Mouse (Mus musculus): ENCODE results near the gene Psmd9. TPM values are rescaled to one million over a fixed set of nuclear protein-coding genes. Genes with fewer than 3 reads are reported as not detected.
A peak's percentile ranks its signal among the peaks of the same experiment; 100 is the strongest.

Gene Psmd9
- polyA plus RNA-seq, 1 experiment from 2014 or later, result 103 TPM

- Histone ChIP-seq H3K9ac (ENCODE audit: low read depth, low read length) (peak overlapping the region; percentile 88), H3K27ac (ENCODE audit: low read depth, low read length) (peak overlapping the region; percentile 56; the same call in 1 of the 2 replicates), H3K36me3 (ENCODE audit: control insufficient read depth, insufficient read depth, low read length) (no peaks in the 10 kb centered on the region), H3K4me2 (peak overlapping the region; percentile 87), H3K4me3 (ENCODE audit: low read depth, low read length) (peak overlapping the region; percentile 87), H3K9me3 (ENCODE audit: control insufficient read depth, low read length) (no peaks in the 10 kb centered on the region), H3K4me1 (replicated peaks; ENCODE audit: control insufficient read depth, insufficient read depth, low read length) (peaks cover 9% of the 10 kb centered on the region), H3K27me3 (replicated peaks; ENCODE audit: control insufficient read depth, insufficient read depth, low read length) (no peaks in the 10 kb centered on the region)
- DNase-seq (ENCODE audit: low spot score) (no peak), ATAC-seq (replicated peaks; ENCODE audit: low FRiP score) (no peak)
- 7% methylated on average over 15 of the region's 15 CpGs for WGBS
These were observed 59.3 kb downstream of the Psmd9 start for GRCm38 (mm10) chr5:123228524-123228922.

DNA sequence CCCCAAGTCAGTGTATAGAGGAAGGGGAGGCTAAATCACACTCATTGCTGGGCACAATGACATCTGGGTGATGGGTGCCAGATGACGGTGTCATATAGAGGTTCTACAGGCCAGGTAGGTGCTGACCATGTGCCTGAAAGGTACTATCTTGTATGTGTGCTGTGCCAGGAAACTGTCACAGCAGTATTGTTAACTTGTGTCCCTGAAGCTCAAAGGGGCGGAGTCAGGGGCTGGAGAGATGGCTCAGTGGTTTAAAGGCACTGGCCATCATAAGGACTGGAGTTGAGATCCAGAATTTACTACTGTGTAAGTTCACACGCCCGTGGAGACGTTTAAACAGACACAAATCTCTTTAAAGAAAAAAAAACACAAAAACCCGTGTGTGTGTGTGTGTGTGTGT lies 60.1 kb downstream of the Psmd9 start:
- ATAC-seq (replicated peaks; ENCODE audit: low FRiP score), result no peak
- Histone ChIP-seq H3K9me3 (ENCODE audit: control insufficient read depth, low read length) (no peaks in the 10 kb centered on the region), H3K27me3 (replicated peaks; ENCODE audit: control insufficient read depth, insufficient read depth, low read length) (no peaks in the 10 kb centered on the region), H3K27ac (ENCODE audit: low read depth, low read length) (no peak overlapping the region), H3K4me1 (replicated peaks; ENCODE audit: control insufficient read depth, insufficient read depth, low read length) (peaks cover 9% of the 10 kb centered on the region), H3K36me3 (ENCODE audit: control insufficient read depth, insufficient read depth, low read length) (no peaks in the 10 kb centered on the region), H3K4me3 (ENCODE audit: low read depth, low read length) (peak overlapping the region; percentile 87), H3K4me2 (peak overlapping the region; percentile 87), H3K9ac (ENCODE audit: low read depth, low read length) (peak overlapping the region; percentile 46; the same call in 1 of the 2 replicates)
- 81% methylated on average over 6 of the region's 6 CpGs for WGBS
- DNase-seq (ENCODE audit: low spot score), result no peak

DNA sequence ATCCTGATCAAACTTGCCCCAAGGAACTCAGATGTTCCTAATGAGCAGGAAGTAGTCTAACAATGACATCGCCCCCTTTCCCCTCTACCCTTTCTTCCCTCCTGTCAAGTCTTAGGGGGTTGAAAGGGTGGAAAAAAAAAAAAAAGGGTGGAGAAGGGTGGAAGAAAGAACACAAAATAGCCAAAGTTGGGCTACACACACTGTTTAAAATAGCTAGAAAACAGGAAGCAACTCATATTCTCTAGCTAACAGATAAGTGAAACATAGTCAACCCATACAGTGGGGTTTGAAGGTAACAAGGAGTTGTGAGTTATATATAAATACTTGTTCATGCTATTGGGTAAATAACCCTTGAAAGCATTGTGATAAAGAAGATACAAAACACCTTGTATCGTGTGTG lies 63.0 kb downstream of the Psmd9 start:
- H3K4me3 ChIP-seq (ENCODE audit: low read depth, low read length), result no peak overlapping the region
- no peaks in the 10 kb centered on the region for H3K9me3 ChIP-seq (ENCODE audit: control insufficient read depth, low read length)
- no peak overlapping the region for H3K9ac ChIP-seq (ENCODE audit: low read depth, low read length)
- WGBS, result 86% methylated on average over 2 of the region's 2 CpGs
- H3K36me3 ChIP-seq (ENCODE audit: control insufficient read depth, insufficient read depth, low read length), result peaks cover 15% of the 10 kb centered on the region; the same call in 1 of the 2 replicates
- H3K4me1 ChIP-seq (replicated peaks; ENCODE audit: control insufficient read depth, insufficient read depth, low read length), result peaks cover 9% of the 10 kb centered on the region
- no peak for DNase-seq (ENCODE audit: low spot score)
- H3K4me2 ChIP-seq, result no peak overlapping the region
- no peak for ATAC-seq (replicated peaks; ENCODE audit: low FRiP score)
- no peaks in the 10 kb centered on the region for H3K27me3 ChIP-seq (replicated peaks; ENCODE audit: control insufficient read depth, insufficient read depth, low read length)
- H3K27ac ChIP-seq (ENCODE audit: low read depth, low read length), result no peak overlapping the region

- H3K9me3 ChIP-seq (ENCODE audit: control insufficient read depth, low read length), result no peaks in the 10 kb centered on the region
- DNase-seq (ENCODE audit: low spot score) (peak; percentile 64), ATAC-seq (replicated peaks; ENCODE audit: low FRiP score) (0 out of 2 replicates have a peak, but pooled peaks have one; percentile 20)
- H3K4me1 ChIP-seq (replicated peaks; ENCODE audit: control insufficient read depth, insufficient read depth, low read length), result 0 out of 2 replicates have a peak, but pooled peaks cover 3% of the 10 kb centered on the region
- H3K36me3 ChIP-seq (ENCODE audit: control insufficient read depth, insufficient read depth, low read length), result peaks cover 15% of the 10 kb centered on the region; the same call in 1 of the 2 replicates
- no peak overlapping the region for H3K4me2 ChIP-seq
- no peak overlapping the region for H3K27ac ChIP-seq (ENCODE audit: low read depth, low read length)
- H3K27me3 ChIP-seq (replicated peaks; ENCODE audit: control insufficient read depth, insufficient read depth, low read length), result no peaks in the 10 kb centered on the region
- no peak overlapping the region for H3K9ac ChIP-seq (ENCODE audit: low read depth, low read length)
- no peak overlapping the region for H3K4me3 ChIP-seq (ENCODE audit: low read depth, low read length)
- WGBS, result 77% methylated on average over 2 of the region's 2 CpGs
These were observed 66.5 kb downstream of the Psmd9 start for GRCm38 (mm10) chr5:123235731-123236130.

DNA sequence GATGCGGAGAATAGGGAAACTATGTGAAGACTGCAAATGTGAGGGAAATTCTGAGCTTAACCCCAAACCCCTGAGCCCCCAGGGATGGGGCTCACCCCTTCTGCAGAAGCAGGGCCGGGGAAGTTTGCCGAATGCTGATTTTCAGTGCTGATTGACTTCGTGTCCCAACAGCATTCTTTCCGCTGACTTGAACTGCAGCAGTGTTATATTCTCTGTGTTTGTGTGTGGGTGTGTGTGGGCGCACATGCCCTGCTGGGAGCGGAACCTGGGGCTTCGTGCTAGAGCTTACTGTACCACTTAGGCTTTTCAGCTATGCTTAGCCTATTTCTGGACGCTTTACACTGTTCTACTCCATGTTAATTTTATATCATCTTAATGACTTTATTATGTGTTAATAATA lies 67.2 kb downstream of the Psmd9 start:
- Histone ChIP-seq H3K4me3 (ENCODE audit: low read depth, low read length) (no peak overlapping the region), H3K4me1 (replicated peaks; ENCODE audit: control insufficient read depth, insufficient read depth, low read length) (0 out of 2 replicates have a peak, but pooled peaks cover 3% of the 10 kb centered on the region), H3K9ac (ENCODE audit: low read depth, low read length) (no peak overlapping the region), H3K27me3 (replicated peaks; ENCODE audit: control insufficient read depth, insufficient read depth, low read length) (no peaks in the 10 kb centered on the region), H3K4me2 (no peak overlapping the region), H3K9me3 (ENCODE audit: control insufficient read depth, low read length) (no peaks in the 10 kb centered on the region), H3K36me3 (ENCODE audit: control insufficient read depth, insufficient read depth, low read length) (peaks cover 15% of the 10 kb centered on the region; the same call in 1 of the 2 replicates), H3K27ac (ENCODE audit: low read depth, low read length) (no peak overlapping the region)
- ATAC-seq (replicated peaks; ENCODE audit: low FRiP score) (no peak), DNase-seq (ENCODE audit: low spot score) (no peak)
- 91% methylated on average over 9 of the region's 9 CpGs for WGBS

GRCm38 (mm10) chr5:123239501-123239900 lies 70.3 kb downstream of the Psmd9 start:
- WGBS, result 91% methylated on average over 11 of the region's 11 CpGs

GRCm38 (mm10) chr5:123245518-123245917 lies 76.3 kb downstream of the Psmd9 start:
- Histone ChIP-seq H3K4me2 (no peak overlapping the region), H3K36me3 (ENCODE audit: control insufficient read depth, insufficient read depth, low read length) (peaks cover 4% of the 10 kb centered on the region), H3K9me3 (ENCODE audit: control insufficient read depth, low read length) (no peaks in the 10 kb centered on the region), H3K9ac (ENCODE audit: low read depth, low read length) (no peak overlapping the region), H3K27ac (ENCODE audit: low read depth, low read length) (no peak overlapping the region), H3K4me1 (replicated peaks; ENCODE audit: control insufficient read depth, insufficient read depth, low read length) (no peaks in the 10 kb centered on the region), H3K27me3 (replicated peaks; ENCODE audit: control insufficient read depth, insufficient read depth, low read length) (no peaks in the 10 kb centered on the region), H3K4me3 (ENCODE audit: low read depth, low read length) (no peak overlapping the region)
- 32% methylated on average over 4 of the region's 4 CpGs for WGBS
- no peak; the same call in 1 of the 2 replicates for ATAC-seq (replicated peaks; ENCODE audit: low FRiP score)
- peak; percentile 43 for DNase-seq (ENCODE audit: low spot score)

More at GRCm38 (mm10) chr5:123239501-123239900, 70.3 kb downstream of the Psmd9 start:
- Histone ChIP-seq H3K36me3 (ENCODE audit: control insufficient read depth, insufficient read depth, low read length) (peaks cover 18% of the 10 kb centered on the region), H3K4me2 (no peak overlapping the region), H3K4me1 (replicated peaks; ENCODE audit: control insufficient read depth, insufficient read depth, low read length) (no peaks in the 10 kb centered on the region), H3K9ac (ENCODE audit: low read depth, low read length) (no peak overlapping the region), H3K9me3 (ENCODE audit: control insufficient read depth, low read length) (no peaks in the 10 kb centered on the region), H3K27ac (ENCODE audit: low read depth, low read length) (no peak overlapping the region), H3K27me3 (replicated peaks; ENCODE audit: control insufficient read depth, insufficient read depth, low read length) (no peaks in the 10 kb centered on the region), H3K4me3 (ENCODE audit: low read depth, low read length) (no peak overlapping the region)
- DNase-seq (ENCODE audit: low spot score) (no peak), ATAC-seq (replicated peaks; ENCODE audit: low FRiP score) (no peak)

GRCm38 (mm10) chr5:123251390-123251789 lies 82.2 kb downstream of the Psmd9 start:
- no peak overlapping the region for H3K4me2 ChIP-seq
- no peak overlapping the region for H3K4me3 ChIP-seq (ENCODE audit: low read depth, low read length)
- no peak for DNase-seq (ENCODE audit: low spot score)
- peaks cover 3% of the 10 kb centered on the region; the same call in 1 of the 2 replicates for H3K4me1 ChIP-seq (replicated peaks; ENCODE audit: control insufficient read depth, insufficient read depth, low read length)
- H3K27me3 ChIP-seq (replicated peaks; ENCODE audit: control insufficient read depth, insufficient read depth, low read length), result peaks cover 4% of the 10 kb centered on the region; the same call in 1 of the 2 replicates
- H3K9ac ChIP-seq (ENCODE audit: low read depth, low read length), result no peak overlapping the region
- no peaks in the 10 kb centered on the region for H3K36me3 ChIP-seq (ENCODE audit: control insufficient read depth, insufficient read depth, low read length)
- H3K9me3 ChIP-seq (ENCODE audit: control insufficient read depth, low read length), result no peaks in the 10 kb centered on the region
- H3K27ac ChIP-seq (ENCODE audit: low read depth, low read length), result no peak overlapping the region
- no peak for ATAC-seq (replicated peaks; ENCODE audit: low FRiP score)
- WGBS, result 66% methylated on average over 8 of the region's 8 CpGs

DNA sequence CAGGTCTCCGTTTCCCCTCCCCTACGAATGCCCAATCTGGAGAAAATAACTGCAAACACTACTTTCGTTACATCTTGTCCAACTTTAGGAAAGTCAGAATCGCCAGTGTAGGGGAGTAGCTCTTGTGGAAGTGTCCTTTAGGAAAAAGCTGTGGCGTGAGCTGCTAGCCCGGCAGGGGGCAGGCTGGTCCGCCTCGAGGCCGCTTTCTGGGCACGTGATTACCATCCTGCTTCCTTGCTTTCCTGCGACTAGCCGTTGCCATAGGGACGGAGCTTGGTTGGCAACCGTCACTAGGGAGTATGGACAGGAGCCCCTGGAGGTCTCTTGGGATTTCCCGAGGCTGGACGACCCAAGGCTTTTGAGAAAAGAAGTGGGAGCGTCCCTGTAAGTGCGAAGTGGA lies 82.6 kb downstream of the Psmd9 start, which contains the start of gene Wdr66:
Gene Wdr66 (plus strand): TSS at position 269 of the 400 bp plus-strand sequence.
- Histone ChIP-seq H3K9ac (ENCODE audit: low read depth, low read length) (no peak within 1 kb of the TSS), H3K4me2 (peak within 1 kb of the TSS; percentile 51), H3K9me3 (ENCODE audit: control insufficient read depth, low read length) (no peaks in the 10 kb centered on the region), H3K36me3 (ENCODE audit: control insufficient read depth, insufficient read depth, low read length) (no peaks in the 10 kb centered on the region), H3K4me3 (ENCODE audit: low read depth, low read length) (no peak within 1 kb of the TSS), H3K27me3 (replicated peaks; ENCODE audit: control insufficient read depth, insufficient read depth, low read length) (peaks cover 4% of the 10 kb centered on the region; the same call in 1 of the 2 replicates), H3K4me1 (replicated peaks; ENCODE audit: control insufficient read depth, insufficient read depth, low read length) (peaks cover 3% of the 10 kb centered on the region; the same call in 1 of the 2 replicates), H3K27ac (ENCODE audit: low read depth, low read length) (no peak within 1 kb of the TSS)
- ATAC-seq (replicated peaks; ENCODE audit: low FRiP score) (peak; percentile 53), DNase-seq (ENCODE audit: low spot score) (peak; percentile 79)
- WGBS, result 5% methylated on average over 18 of the region's 18 CpGs
